Mouse (Mus musculus): ENCODE measurements around the gene Adora2a. TPM values are rescaled to one million over a fixed set of nuclear protein-coding genes. Genes with fewer than 3 reads are reported as not detected.
"Not testable (repeated sequence)": the region's sequence is repeated elsewhere in the genome, so short reads cannot be mapped to it uniquely, and the experiment has no call there.

Adora2a gene
- polyA plus RNA-seq, 1 experiment from 2014 or later = 2.2 TPM

GRCm38 (mm10) chr10:75326553-75326952 lies 9.9 kb downstream of the Adora2a start:
- H3K4me2 ChIP-seq = no peak overlapping the region
- WGBS = 91% methylated on average over 3 of the region's 3 CpGs
- ATAC-seq (ENCODE audit: insufficient number of reproducible peaks, insufficient read depth, low FRiP score, low TSS enrichment, low read depth) = no peak
- H3K27ac ChIP-seq = no peak overlapping the region
- H3K9ac ChIP-seq (replicated peaks) = no peak overlapping the region
- no peaks in the 10 kb centered on the region for H3K4me1 ChIP-seq (replicated peaks)
- no peak overlapping the region for H3K4me3 ChIP-seq (replicated peaks)
- H3K9me3 ChIP-seq = no peaks in the 10 kb centered on the region
- H3K27me3 ChIP-seq = no peaks in the 10 kb centered on the region
- H3K36me3 ChIP-seq = no peaks in the 10 kb centered on the region

DNA sequence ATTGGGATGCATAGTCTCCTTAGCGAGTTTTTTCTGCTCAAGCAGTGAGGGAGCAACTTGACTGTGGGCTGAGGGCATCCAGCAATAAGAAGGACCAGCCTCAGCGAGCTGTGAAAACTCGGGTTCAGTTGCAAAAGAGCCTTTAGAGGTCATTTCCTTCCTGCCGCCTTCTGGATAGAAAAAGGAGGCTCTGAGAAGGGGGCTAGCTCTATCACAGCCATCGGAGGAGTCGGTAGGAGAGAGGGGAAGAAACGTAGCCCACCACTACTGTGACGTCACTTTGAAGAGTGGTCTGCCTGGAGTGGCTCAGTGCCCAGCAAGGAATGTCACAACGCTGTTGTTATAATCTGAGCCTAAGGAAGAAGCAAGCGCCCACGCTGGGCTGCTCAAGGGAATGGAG lies 10.4 kb downstream of the Adora2a start:
- Histone ChIP-seq H3K27ac (no peak overlapping the region), H3K4me2 (no peak overlapping the region), H3K4me1 (replicated peaks) (no peaks in the 10 kb centered on the region), H3K9me3 (no peaks in the 10 kb centered on the region), H3K36me3 (no peaks in the 10 kb centered on the region), H3K4me3 (replicated peaks) (no peak overlapping the region), H3K27me3 (no peaks in the 10 kb centered on the region), H3K9ac (replicated peaks) (no peak overlapping the region)
- WGBS = 76% methylated on average over 11 of the region's 11 CpGs
- no peak for ATAC-seq (ENCODE audit: insufficient number of reproducible peaks, insufficient read depth, low FRiP score, low TSS enrichment, low read depth)

- Histone ChIP-seq H3K9ac (replicated peaks) (no peak overlapping the region), H3K4me3 (replicated peaks) (no peak overlapping the region), H3K27ac (no peak overlapping the region), H3K9me3 (no peaks in the 10 kb centered on the region), H3K4me1 (replicated peaks) (no peaks in the 10 kb centered on the region), H3K36me3 (no peaks in the 10 kb centered on the region), H3K4me2 (no peak overlapping the region), H3K27me3 (no peaks in the 10 kb centered on the region)
- 22% methylated on average over 4 of the region's 4 CpGs for WGBS
- ATAC-seq (ENCODE audit: insufficient number of reproducible peaks, insufficient read depth, low FRiP score, low TSS enrichment, low read depth) = no peak
Observed at GRCm38 (mm10) chr10:75328201-75328704, 11.6 kb downstream of the Adora2a start.

DNA sequence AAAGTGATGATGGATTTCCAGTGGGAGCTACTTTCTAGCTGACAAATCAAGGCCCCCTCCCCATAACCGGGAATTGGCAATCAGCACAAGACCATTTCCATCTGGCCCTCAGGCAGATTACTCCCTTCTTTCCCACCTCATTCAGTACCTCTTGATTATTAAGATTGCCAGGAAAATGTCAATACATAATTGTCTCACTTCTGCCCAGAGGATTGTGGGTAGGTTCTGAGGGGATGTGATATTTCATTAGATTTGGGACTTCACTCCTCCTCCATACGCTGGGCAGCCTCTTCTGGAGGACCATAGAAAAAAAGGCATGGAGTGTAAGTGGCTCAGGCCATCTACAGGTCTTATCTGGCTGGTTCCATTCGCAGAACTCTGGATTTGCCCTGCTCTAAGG lies 15.6 kb downstream of the Adora2a start:
- Histone ChIP-seq H3K9ac (replicated peaks) (no peak overlapping the region), H3K4me1 (replicated peaks) (no peaks in the 10 kb centered on the region), H3K4me2 (no peak overlapping the region), H3K27me3 (no peaks in the 10 kb centered on the region), H3K9me3 (no peaks in the 10 kb centered on the region), H3K4me3 (replicated peaks) (no peak overlapping the region), H3K27ac (no peak overlapping the region), H3K36me3 (no peaks in the 10 kb centered on the region)
- ATAC-seq (ENCODE audit: insufficient number of reproducible peaks, insufficient read depth, low FRiP score, low TSS enrichment, low read depth) = no peak
- 87% methylated on average over 3 of the region's 3 CpGs for WGBS

DNA sequence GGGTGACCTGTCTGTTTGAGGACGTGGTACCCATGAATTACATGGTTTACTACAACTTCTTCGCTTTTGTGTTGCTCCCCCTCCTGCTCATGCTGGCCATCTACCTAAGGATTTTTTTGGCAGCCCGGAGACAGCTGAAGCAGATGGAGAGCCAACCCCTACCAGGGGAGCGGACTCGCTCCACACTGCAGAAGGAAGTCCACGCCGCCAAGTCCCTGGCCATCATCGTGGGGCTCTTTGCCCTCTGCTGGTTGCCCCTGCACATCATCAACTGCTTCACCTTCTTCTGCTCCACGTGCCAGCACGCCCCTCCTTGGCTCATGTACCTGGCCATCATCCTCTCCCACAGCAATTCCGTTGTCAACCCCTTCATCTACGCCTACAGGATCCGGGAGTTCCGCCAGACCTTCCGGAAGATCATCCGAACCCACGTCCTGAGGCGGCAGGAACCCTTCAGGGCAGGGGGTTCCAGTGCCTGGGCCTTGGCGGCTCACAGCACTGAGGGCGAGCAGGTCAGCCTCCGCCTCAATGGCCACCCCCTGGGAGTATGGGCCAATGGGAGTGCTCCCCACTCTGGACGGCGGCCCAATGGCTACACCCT lies 16.6 kb downstream of the Adora2a start:
- Histone ChIP-seq H3K36me3 (no peaks in the 10 kb centered on the region), H3K27me3 (no peaks in the 10 kb centered on the region), H3K9me3 (no peaks in the 10 kb centered on the region), H3K4me3 (replicated peaks) (no peak overlapping the region), H3K9ac (replicated peaks) (no peak overlapping the region), H3K4me2 (no peak overlapping the region), H3K4me1 (replicated peaks) (no peaks in the 10 kb centered on the region), H3K27ac (no peak overlapping the region)
- 92% methylated on average over 23 of the region's 23 CpGs for WGBS
- ATAC-seq (ENCODE audit: insufficient number of reproducible peaks, insufficient read depth, low FRiP score, low TSS enrichment, low read depth) = no peak

GRCm38 (mm10) chr10:75334175-75334574 lies 17.5 kb downstream of the Adora2a start:
- Histone ChIP-seq H3K4me2 (no peak overlapping the region), H3K9me3 (no peaks in the 10 kb centered on the region), H3K9ac (replicated peaks) (no peak overlapping the region), H3K36me3 (no peaks in the 10 kb centered on the region), H3K4me1 (replicated peaks) (no peaks in the 10 kb centered on the region), H3K27ac (no peak overlapping the region), H3K27me3 (no peaks in the 10 kb centered on the region), H3K4me3 (replicated peaks) (no peak overlapping the region)
- WGBS = 75% methylated on average over 7 of the region's 7 CpGs
- no peak for ATAC-seq (ENCODE audit: insufficient number of reproducible peaks, insufficient read depth, low FRiP score, low TSS enrichment, low read depth)

GRCm38 (mm10) chr10:75335075-75335474 lies 18.4 kb downstream of the Adora2a start:
- H3K4me3 ChIP-seq (replicated peaks) = no peak overlapping the region
- 87% methylated on average over 6 of the region's 6 CpGs for WGBS
- no peak overlapping the region for H3K27ac ChIP-seq
- H3K9ac ChIP-seq (replicated peaks) = no peak overlapping the region
- H3K9me3 ChIP-seq = no peaks in the 10 kb centered on the region
- no peak overlapping the region for H3K4me2 ChIP-seq
- H3K27me3 ChIP-seq = no peaks in the 10 kb centered on the region
- H3K36me3 ChIP-seq = no peaks in the 10 kb centered on the region
- no peak for ATAC-seq (ENCODE audit: insufficient number of reproducible peaks, insufficient read depth, low FRiP score, low TSS enrichment, low read depth)
- H3K4me1 ChIP-seq (replicated peaks) = no peaks in the 10 kb centered on the region

DNA sequence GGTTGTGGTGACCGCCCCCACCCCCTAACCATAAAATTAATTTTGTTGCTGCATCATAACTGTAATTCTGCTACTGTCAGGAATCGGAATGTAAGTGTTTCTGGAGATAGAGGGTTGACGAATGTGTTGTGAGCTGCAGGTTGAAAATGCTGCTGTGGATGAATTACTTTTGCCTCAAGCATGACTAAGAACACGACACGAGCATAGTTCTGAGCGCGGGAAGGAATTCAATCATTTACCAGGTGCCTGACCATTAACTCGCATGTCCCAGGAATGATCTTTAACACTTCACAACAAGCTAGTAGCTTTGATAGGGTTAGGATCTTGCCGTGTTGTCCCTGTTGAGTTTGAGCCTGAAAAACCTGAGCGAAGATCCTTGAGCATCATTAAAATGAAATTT lies 20.6 kb downstream of the Adora2a start:
- no peak overlapping the region for H3K27ac ChIP-seq
- no peak overlapping the region for H3K4me3 ChIP-seq (replicated peaks)
- no peaks in the 10 kb centered on the region for H3K4me1 ChIP-seq (replicated peaks)
- 74% methylated on average over 10 of the region's 10 CpGs for WGBS
- no peaks in the 10 kb centered on the region for H3K27me3 ChIP-seq
- ATAC-seq (ENCODE audit: insufficient number of reproducible peaks, insufficient read depth, low FRiP score, low TSS enrichment, low read depth) = no peak
- H3K4me2 ChIP-seq = no peak overlapping the region
- no peaks in the 10 kb centered on the region for H3K36me3 ChIP-seq
- H3K9ac ChIP-seq (replicated peaks) = no peak overlapping the region
- no peaks in the 10 kb centered on the region for H3K9me3 ChIP-seq

DNA sequence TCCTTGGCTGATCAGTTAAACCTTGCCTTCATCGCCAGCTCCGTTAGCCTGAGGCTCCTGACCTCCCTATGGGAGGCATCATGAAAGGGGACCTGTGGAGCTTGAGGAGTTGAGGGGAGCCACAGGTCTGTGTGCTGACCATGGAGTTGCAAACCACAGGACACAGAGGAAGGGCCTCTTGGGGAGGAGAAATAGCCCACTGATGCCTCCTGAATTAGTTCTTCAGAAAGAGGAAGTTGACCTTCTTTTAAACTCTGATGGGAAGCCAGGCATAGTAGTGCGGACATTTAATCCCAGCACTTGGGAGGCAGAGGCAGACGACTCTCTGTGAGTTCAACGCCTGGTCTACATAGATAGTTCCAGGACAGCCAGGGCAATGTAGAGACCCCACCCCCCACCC lies 22.2 kb downstream of the Adora2a start:
- Histone ChIP-seq H3K9me3 (no peaks in the 10 kb centered on the region), H3K27ac (no peak overlapping the region), H3K36me3 (no peaks in the 10 kb centered on the region), H3K4me3 (replicated peaks) (no peak overlapping the region), H3K27me3 (no peaks in the 10 kb centered on the region), H3K4me2 (no peak overlapping the region), H3K4me1 (replicated peaks) (no peaks in the 10 kb centered on the region), H3K9ac (replicated peaks) (no peak overlapping the region)
- ATAC-seq (ENCODE audit: insufficient number of reproducible peaks, insufficient read depth, low FRiP score, low TSS enrichment, low read depth) = no peak
- 79% methylated on average over 5 of the region's 5 CpGs for WGBS

DNA sequence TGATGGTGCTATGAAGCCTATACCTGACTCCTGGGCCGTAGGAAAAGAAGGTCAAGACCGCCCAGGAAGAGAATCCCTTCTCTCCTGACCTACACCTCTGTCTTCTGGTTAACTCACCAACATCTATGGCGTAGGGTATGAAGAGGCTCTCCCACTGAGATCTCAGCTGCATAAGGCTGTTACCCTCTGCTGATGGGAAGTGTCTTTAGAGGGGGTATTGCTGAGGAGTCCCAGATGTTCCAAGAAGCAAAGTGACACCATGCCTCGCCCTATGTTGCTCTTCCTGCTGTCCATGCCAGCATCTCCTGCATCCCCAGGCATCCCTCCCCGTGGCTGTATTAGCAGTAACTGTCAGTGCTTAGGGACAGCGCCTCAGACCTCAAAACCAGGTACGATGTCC lies 22.7 kb downstream of the Adora2a start:
- Histone ChIP-seq H3K4me2 (no peak overlapping the region), H3K4me1 (replicated peaks) (no peaks in the 10 kb centered on the region), H3K36me3 (no peaks in the 10 kb centered on the region), H3K27me3 (no peaks in the 10 kb centered on the region), H3K4me3 (replicated peaks) (no peak overlapping the region), H3K27ac (no peak overlapping the region), H3K9ac (replicated peaks) (no peak overlapping the region), H3K9me3 (no peaks in the 10 kb centered on the region)
- ATAC-seq (ENCODE audit: insufficient number of reproducible peaks, insufficient read depth, low FRiP score, low TSS enrichment, low read depth) = no peak
- 84% methylated on average over 7 of the region's 7 CpGs for WGBS

DNA sequence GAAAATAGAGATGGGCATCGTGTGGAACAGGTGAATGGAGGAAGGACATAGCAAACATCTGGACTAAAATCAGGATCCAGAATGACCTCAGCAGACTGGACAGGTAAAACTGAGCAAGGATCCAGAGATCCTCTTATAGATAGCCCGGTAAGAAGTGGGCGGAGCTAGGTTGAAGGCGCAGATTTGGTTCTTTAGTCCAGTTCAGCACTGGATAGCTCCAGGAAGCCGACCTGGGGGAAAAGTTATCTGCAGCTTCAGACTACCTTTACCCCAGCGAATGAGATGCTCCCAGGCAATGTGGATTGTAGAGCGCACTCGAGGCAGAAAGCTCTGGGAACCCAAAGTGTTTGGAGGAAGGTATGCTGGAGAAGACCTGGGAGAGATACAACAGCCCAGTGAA lies 25.3 kb downstream of the Adora2a start:
- H3K4me1 ChIP-seq (replicated peaks) = no peaks in the 10 kb centered on the region
- H3K9me3 ChIP-seq = peaks cover 5% of the 10 kb centered on the region; the same call in 1 of the 2 replicates
- no peaks in the 10 kb centered on the region for H3K36me3 ChIP-seq
- H3K4me3 ChIP-seq (replicated peaks) = no peak overlapping the region
- 33% methylated on average over 8 of the region's 8 CpGs for WGBS
- no peak for ATAC-seq (ENCODE audit: insufficient number of reproducible peaks, insufficient read depth, low FRiP score, low TSS enrichment, low read depth)
- H3K4me2 ChIP-seq = no peak overlapping the region
- H3K9ac ChIP-seq (replicated peaks) = no peak overlapping the region
- no peak overlapping the region for H3K27ac ChIP-seq
- no peaks in the 10 kb centered on the region for H3K27me3 ChIP-seq

GRCm38 (mm10) chr10:75344563-75344962 lies 27.9 kb downstream of the Adora2a start:
- ATAC-seq (ENCODE audit: insufficient number of reproducible peaks, insufficient read depth, low FRiP score, low TSS enrichment, low read depth); H3K4me1 ChIP-seq (replicated peaks); H3K27me3 ChIP-seq; H3K4me3 ChIP-seq (replicated peaks); H3K27ac ChIP-seq; H3K4me2 ChIP-seq; H3K36me3 ChIP-seq; H3K9me3 ChIP-seq; H3K9ac ChIP-seq (replicated peaks): not testable (repeated sequence)
- 35% methylated on average over 1 of the region's 1 CpGs for WGBS
